Mouse (Mus musculus) fat pad, adult 2 months (tissue): ENCODE data around the gene 9230102O04Rik.

Experiments
- DNase-seq: peaks from one replicate; pipeline ENCODE4 v3.0.0-alpha.2; 2011; ENCODE audit warnings: low read depth, low spot score; ENCODE audit errors: extremely low read depth

The 9230102O04Rik gene

GRCm38 (mm10) chr2:9873757-9874156, 15.6 kb downstream of the 9230102O04Rik start:
- no peak for DNase-seq

- DNase-seq = no peak
Observed at GRCm38 (mm10) chr2:9872682-9873081, 16.7 kb downstream of the 9230102O04Rik start.

- DNase-seq = no peak
Observed at GRCm38 (mm10) chr2:9871798-9872197, 17.5 kb downstream of the 9230102O04Rik start.

- no peak for DNase-seq
Observed at GRCm38 (mm10) chr2:9871141-9871716, 18.1 kb downstream of the 9230102O04Rik start.

GRCm38 (mm10) chr2:9867092-9867825, 22.1 kb downstream of the 9230102O04Rik start:
- no peak for DNase-seq

- no peak for DNase-seq
Observed at GRCm38 (mm10) chr2:9860698-9861097, 28.6 kb downstream of the 9230102O04Rik start.

GRCm38 (mm10) chr2:9855861-9856260, 33.5 kb downstream of the 9230102O04Rik start:
- DNase-seq = no peak

- no peak for DNase-seq
Observed at GRCm38 (mm10) chr2:9852851-9853576, 36.3 kb downstream of the 9230102O04Rik start.

GRCm38 (mm10) chr2:9835195-9835594, 54.1 kb downstream of the 9230102O04Rik start:
- DNase-seq = no peak

- no peak for DNase-seq
Observed at GRCm38 (mm10) chr2:9833712-9834111, 55.6 kb downstream of the 9230102O04Rik start.
